Mouse (Mus musculus): ENCODE results near the gene Nav2.

DNA sequence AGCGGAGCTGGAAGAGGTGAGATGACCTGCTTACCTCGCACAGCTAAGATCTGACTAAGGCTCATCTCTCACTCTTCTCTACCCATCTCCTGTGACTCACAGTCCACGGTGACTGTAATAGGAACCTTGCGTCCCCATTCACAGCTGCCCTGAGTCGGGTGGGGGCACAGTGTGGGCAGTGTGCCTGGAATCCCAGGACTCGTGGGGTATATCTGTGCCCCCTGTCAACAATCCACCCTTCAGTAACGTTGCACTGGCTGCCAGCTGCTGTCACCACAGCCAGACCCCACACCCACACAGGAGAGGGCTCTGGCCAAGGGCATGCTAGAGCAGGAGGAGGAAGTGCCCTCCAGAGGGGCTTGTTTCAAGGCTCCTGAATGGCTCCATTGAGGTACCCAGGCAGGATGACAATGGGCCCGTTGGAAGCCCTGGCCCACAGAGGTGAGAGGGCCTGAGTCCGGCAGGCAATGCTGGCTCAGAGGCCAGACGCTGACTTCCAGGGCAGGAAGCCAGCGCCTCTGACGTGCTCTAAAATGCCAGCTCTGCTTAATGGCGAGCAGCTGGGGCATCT lies 353.5 kb downstream of the Nav2 start:
- TF ChIP-seq CTCF (IDR thresholded peaks at IDR 0.05; ENCODE audit: borderline replicate concordance, insufficient read depth, low read depth, low read length) (no peak), POLR2A (IDR thresholded peaks at IDR 0.05; ENCODE audit: borderline replicate concordance, insufficient read depth, low read length) (no peak)

All from cerebellum, adult 2 months (tissue).